Mouse (Mus musculus) E14TG2a.4 (cell line): ENCODE data around the gene Mei4.

ENCODE experiments used
- CTCF ChIP-seq: conservative IDR thresholded peaks from 2 replicates; pipeline ENCODE4 v1.5.1; 2014; ENCODE audit warnings: low read length
- NANOG ChIP-seq: IDR thresholded peaks from 2 replicates; pipeline ENCODE4 v1.6.1; 2014; ENCODE audit warnings: borderline replicate concordance, low read length, mixed read lengths
- POU5F1 ChIP-seq: IDR thresholded peaks from 2 replicates; pipeline ENCODE4 v1.6.1; 2014; ENCODE audit warnings: low read length, borderline replicate concordance

GRCm38 (mm10) chr9:82114865-82115264 is 251.4 kb downstream of the Mei4 start:
- TF ChIP-seq CTCF (no peak), POU5F1 (no peak), NANOG (no peak)
